Mouse (Mus musculus): ENCODE results near the gene Gtf2ird2.

Gene Gtf2ird2

DNA sequence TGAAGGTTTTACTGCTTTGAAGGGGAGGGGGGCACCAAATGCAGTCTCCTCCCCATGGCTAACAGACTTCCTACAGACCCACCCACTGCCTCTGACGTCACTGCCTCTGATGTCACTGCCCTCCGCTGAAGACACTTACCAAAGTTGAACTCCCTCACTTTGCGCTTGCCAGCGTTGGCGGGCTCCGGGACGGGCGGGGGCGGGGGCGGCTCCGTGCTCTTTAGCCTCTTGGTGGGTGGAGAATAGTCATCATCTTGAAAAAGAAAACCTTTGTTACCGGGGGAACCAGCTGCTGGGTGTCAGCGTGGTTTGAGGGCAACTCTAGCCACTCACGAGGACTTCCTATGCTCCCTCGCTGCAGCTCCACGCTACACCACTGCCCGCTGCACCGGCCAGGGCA is 82.6 kb downstream of the Gtf2ird2 start:
- peak; percentile 66 for DNase-seq (ENCODE audit: low read depth, low spot score)

DNA sequence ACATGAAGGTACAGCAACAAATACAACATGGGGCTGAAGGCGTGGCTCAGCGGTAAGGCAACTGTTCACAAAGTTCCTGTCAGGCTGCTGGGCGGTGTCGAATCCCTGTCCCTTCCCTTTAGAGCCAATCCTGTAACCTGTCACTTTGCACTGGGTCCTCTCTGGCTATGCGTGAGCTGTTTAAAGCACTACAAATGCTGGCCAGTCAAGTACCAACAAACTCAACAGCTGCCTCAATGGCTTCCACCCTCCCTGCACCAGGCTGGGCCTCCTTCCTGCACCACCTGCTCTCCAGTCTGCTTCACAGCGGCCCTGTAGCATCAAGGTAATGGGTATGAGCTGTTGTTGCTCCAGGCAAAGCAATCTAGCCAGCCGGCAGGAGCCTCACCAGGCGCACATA is 84.9 kb downstream of the Gtf2ird2 start:
- peak; percentile 42 for DNase-seq (ENCODE audit: low read depth, low spot score)

DNA sequence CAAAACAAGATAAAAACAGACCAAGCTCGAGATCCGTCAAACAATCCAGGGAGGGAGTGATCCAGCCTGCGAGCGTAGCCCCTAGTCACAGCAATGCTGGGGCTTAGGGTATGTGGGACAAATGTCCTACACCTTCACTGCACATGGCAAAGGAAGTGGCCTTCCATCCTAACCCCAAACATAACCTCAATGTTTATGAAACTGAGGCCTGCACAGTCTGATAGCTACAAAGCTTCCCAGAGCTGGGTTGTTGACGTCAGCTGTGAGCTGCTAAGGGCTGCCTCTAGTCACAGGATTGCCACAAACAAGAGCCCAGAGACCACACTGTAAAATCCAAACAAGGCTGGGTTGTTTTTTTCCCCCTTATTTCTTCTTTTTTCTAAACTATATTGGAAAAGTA is 85.9 kb downstream of the Gtf2ird2 start:
- DNase-seq (ENCODE audit: low read depth, low spot score) = no peak

DNA sequence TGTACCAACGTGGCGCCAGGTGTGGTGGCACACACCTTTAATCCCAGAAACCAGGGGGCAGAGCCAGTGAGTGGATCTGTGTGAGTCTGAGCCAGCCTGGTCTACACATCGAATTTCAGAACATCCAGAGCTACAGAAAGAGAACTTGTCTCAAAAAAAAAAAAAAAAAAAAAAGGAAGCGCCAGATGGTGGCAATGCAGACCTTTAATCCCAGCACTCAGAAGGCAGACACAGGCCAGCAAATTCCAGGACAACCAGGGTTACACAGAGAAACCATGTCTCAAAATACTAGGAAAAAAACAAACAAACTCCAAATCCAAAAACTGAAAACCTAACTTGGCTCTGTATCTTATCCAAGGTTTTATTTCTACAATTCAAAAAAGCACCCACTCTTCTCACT is 86.7 kb downstream of the Gtf2ird2 start:
- DNase-seq (ENCODE audit: low read depth, low spot score) = peak; percentile 37

- DNase-seq (ENCODE audit: low read depth, low spot score) = no peak
Measured at GRCm38 (mm10) chr5:134271421-134271820, 87.6 kb downstream of the Gtf2ird2 start.

- DNase-seq (ENCODE audit: low read depth, low spot score) = no peak
Measured at GRCm38 (mm10) chr5:134272761-134273160, 88.9 kb downstream of the Gtf2ird2 start.

GRCm38 (mm10) chr5:134273761-134274160 is 89.9 kb downstream of the Gtf2ird2 start:
- no peak for DNase-seq (ENCODE audit: low read depth, low spot score)

All from brain, adult 2 months (tissue).